Mouse (Mus musculus): ENCODE data around the gene Lyz2.
"Not testable (repeated sequence)": the region's sequence is repeated elsewhere in the genome, so short reads cannot be mapped to it uniquely, and the experiment has no call there.

- TF ChIP-seq MYB (IDR thresholded peaks at IDR 0.05; ENCODE audit: low read depth, low read length); TAL1 (IDR thresholded peaks at IDR 0.05; ENCODE audit: low read length); TCF12 (IDR thresholded peaks at IDR 0.05; ENCODE audit: low read depth, low read length); CTCF (IDR thresholded peaks at IDR 0.05 in 2 of 3, conservative IDR thresholded peaks at IDR 0.05 in 1 of 3; ENCODE audit: control insufficient read depth in 1 of 3, insufficient read depth in 1 of 3, low read depth in 2 of 3, low read length in 3 of 3, poor library complexity in 1 of 3, severe bottlenecking in 1 of 3); RCOR1 (IDR thresholded peaks at IDR 0.05; ENCODE audit: low read depth, low read length); MAX (IDR thresholded peaks at IDR 0.05; ENCODE audit: low read length); POLR2A (IDR thresholded peaks at IDR 0.05; ENCODE audit: control insufficient read depth in 1 of 2, insufficient read depth in 1 of 2, low read depth in 1 of 2, low read length in 2 of 2, poor library complexity in 1 of 2); KAT2A (conservative IDR thresholded peaks at IDR 0.05; ENCODE audit: low read depth, low read length); EP300 (IDR thresholded peaks at IDR 0.05; ENCODE audit: low read depth in 1 of 2, low read length in 2 of 2); MAFK (IDR thresholded peaks at IDR 0.05; ENCODE audit: borderline replicate concordance, low read depth, low read length); NRF1 (IDR thresholded peaks at IDR 0.05; ENCODE audit: insufficient read depth, low read depth, low read length, poor library complexity, severe bottlenecking); ETS1 (IDR thresholded peaks at IDR 0.05; ENCODE audit: low read depth, low read length): not testable (repeated sequence)
These were observed 8.8 kb upstream of the Lyz2 start for GRCm38 (mm10) chr10:117290936-117291335.
